Mouse (Mus musculus): ENCODE measurements at regions not wholly inside any gene's neighbourhood (a gene's known extent, or its start where the extent isn't known, plus 50 kb on each side); places are given as distances from the start of the nearest gene placed in this dataset.

DNA sequence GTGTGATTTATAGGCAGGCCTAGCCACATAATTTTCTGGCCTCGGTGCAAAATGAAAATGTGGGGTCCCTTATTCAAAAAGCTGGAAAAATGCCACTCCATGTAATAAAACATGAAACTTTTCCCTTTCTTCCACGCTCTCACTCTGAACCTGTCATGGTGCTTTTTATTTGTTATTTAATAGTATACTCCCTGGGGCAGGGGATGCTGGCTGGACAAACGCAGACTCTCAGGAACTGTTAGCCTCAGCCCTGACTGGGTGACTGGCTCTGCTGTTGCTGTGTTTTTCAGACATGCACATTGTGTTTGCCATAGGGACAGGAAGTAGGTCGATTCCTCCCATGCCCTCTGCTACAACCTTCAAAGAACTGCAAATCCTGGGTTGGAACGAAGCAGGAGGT is 1139.5 kb downstream of the Slc22a22 start:
- no peaks in the 10 kb centered on the region for H3K4me1 ChIP-seq (ENCODE audit: control insufficient read depth, insufficient read depth, insufficient read length, low read length)
- H3K4me3 ChIP-seq (ENCODE audit: insufficient read depth, low read depth, low read length): no peak overlapping the region
- no peak overlapping the region for H3K27ac ChIP-seq (replicated peaks; ENCODE audit: low read depth, low read length)

DNA sequence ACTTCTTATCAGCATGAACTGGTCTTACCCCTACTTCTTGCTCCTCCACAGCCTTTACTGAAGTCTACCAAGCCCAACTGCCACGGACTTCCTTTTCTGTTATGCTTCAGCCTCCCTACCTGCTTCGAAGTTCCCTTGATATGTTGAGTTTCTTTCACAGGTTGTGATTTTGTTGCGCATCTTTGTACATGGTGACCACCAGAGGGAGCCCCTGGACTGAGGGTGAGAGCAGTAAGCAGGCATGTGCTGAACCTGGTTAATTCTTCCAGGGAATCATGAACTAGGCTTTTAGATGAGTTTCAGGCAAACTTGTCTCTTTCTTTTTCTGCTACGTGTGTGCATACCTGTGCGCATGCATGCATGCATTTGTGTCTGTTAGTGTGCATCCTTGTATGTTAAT is 1141.0 kb downstream of the Slc22a22 start:
- Histone ChIP-seq H3K27ac (replicated peaks; ENCODE audit: low read depth, low read length) (no peak overlapping the region), H3K4me1 (ENCODE audit: control insufficient read depth, insufficient read depth, insufficient read length, low read length) (no peaks in the 10 kb centered on the region), H3K4me3 (ENCODE audit: insufficient read depth, low read depth, low read length) (no peak overlapping the region)

DNA sequence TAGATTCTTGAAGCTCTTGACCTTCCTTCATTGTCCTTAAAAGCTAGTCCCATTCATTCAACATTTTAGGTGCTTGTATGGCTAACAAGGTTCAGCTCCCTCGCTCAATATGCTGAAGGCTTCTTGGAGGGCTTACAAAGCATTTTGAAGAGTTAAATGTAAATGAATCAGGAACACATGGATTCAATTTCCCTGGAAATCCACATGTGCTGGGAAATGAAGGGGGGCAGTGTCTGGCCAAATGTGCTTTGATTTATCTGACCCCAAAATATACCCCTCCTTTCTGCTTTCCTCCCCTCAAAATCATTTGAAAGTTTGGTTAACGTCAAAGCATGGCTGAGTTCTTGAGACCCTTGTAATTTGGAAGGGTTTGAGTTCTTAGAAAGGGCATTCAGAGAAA is 1142.4 kb downstream of the Slc22a22 start:
- Histone ChIP-seq H3K27ac (replicated peaks; ENCODE audit: low read depth, low read length) (no peak overlapping the region), H3K4me3 (ENCODE audit: insufficient read depth, low read depth, low read length) (no peak overlapping the region), H3K4me1 (ENCODE audit: control insufficient read depth, insufficient read depth, insufficient read length, low read length) (no peaks in the 10 kb centered on the region)

DNA sequence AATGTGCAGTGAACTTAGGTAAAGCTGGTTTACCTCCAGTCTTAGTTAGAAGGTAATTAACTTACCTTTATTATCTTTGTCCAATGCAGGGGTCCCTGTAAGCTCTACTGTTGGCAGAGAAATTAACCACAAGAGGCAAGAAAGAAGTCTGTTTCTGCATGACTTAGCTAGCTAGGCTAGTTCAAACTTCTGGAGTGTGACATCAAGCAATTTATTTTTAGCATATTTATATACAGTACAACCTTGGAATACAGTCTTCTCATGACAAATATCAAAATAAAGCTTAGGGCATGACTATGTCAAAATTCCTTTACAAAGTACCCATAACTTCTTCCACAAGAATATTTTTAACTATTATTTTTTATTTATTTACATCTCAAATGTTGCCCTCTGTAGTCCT is 1156.9 kb downstream of the Slc22a22 start:
- Histone ChIP-seq H3K4me3 (ENCODE audit: insufficient read depth, low read depth, low read length) (no peak overlapping the region), H3K27ac (replicated peaks; ENCODE audit: low read depth, low read length) (no peak overlapping the region), H3K4me1 (ENCODE audit: control insufficient read depth, insufficient read depth, insufficient read length, low read length) (no peaks in the 10 kb centered on the region)

DNA sequence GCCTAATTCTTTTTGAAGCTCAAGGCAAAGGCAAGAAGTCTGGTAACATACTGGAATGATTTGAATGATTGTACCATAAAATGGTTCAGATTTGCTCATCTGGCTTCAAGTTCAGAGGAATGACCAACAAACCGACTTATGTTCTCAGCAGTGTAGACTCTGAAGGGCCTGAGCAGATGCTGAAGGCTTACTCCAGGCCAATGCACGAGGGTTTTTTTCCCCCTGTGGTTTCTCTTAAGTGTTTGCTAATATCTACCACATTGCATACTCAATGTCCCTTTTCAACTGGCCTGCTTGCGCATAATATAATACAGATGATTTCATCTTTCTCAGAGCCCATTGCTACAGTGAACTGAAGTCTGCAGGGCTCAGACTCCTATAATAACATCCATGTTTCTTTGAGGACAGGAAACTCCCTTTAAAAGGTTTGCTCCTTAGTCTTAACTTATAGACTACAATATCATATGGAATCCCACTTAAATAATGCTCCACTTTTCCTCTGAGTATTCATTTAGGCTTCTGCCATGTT is 1182.5 kb downstream of the Slc22a22 start:
- H3K27ac ChIP-seq (replicated peaks; ENCODE audit: low read depth, low read length): no peak overlapping the region
- no peaks in the 10 kb centered on the region for H3K4me1 ChIP-seq (ENCODE audit: control insufficient read depth, insufficient read depth, insufficient read length, low read length)
- no peak overlapping the region for H3K4me3 ChIP-seq (ENCODE audit: insufficient read depth, low read depth, low read length)

DNA sequence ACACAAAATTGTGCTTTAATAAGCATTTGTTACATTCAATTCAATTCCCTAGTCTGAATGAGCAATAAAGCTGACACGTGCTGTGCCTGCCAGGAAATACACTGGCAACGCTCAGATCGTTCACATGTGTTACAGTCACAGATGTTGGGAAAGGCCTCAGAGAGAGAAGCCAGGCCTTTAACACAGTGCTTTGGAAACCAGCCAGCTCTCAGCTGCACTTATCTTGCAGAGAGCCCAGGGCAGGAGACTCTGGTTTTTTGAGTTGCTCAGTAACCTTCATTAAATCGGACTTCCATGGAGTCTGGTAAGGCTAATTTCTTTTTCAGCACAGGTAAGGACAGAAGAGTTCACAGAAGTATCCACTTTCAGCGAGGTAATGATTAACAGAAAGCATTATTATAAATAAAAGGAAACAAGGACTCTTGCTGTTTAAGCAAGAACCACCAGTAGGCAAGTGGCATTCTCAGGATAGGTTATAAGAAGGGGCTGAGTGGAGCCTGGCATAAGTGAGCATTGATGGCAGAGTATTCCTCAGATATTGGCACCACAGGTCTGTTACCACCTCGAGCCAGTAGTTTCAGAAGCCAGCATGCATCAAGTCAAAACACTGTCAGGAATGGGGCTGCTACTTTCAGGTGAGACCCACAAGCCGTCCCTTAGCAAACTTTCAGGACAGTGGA is 1198.7 kb downstream of the Slc22a22 start:
- H3K4me3 ChIP-seq (ENCODE audit: insufficient read depth, low read depth, low read length): no peak overlapping the region
- no peak overlapping the region for H3K27ac ChIP-seq (replicated peaks; ENCODE audit: low read depth, low read length)

DNA sequence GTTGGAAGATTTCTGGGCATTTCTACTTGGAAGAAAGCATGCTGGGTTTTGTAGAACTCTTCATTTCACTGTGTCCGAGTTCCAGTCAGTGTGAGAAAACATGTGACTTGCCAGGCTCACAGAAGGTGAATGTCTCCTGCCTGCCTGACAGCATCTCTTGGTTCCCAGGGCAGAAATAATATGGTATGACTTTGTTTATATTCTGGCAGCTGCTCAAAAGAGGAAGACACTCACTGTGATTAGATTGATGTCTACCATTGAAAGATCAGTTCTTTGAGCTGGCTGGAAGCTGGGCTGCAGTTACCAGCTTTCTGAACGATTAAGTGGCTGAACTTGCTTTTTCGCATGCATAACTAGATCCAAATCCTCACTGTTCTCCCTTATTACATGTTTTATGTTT is 1199.4 kb downstream of the Slc22a22 start:
- Histone ChIP-seq H3K27ac (replicated peaks; ENCODE audit: low read depth, low read length) (no peak overlapping the region), H3K4me1 (ENCODE audit: control insufficient read depth, insufficient read depth, insufficient read length, low read length) (no peaks in the 10 kb centered on the region), H3K4me3 (ENCODE audit: insufficient read depth, low read depth, low read length) (no peak overlapping the region)

More for the DNA sequence above, 1198.7 kb downstream of the Slc22a22 start:
- no peaks in the 10 kb centered on the region for H3K4me1 ChIP-seq (ENCODE audit: control insufficient read depth, insufficient read depth, insufficient read length, low read length)

DNA sequence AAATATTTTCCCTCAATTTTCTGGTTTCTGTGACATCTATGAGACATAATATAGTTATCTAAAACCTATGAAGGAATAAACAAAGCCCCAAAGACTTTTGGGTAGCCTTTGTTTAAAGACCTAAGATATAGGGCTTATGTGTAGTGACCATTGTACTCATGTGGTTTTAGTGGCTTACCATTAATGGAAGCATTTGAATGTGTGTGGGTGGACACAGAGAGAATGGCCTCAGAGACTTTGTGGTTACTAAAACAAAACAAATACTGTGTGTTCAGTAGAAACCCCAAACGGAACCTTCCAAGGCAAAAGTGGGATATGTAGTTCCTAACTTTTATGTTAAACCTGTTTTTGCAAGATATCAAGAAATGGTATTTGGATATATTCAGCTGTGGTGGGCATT is 1228.7 kb downstream of the Slc22a22 start:
- Histone ChIP-seq H3K4me1 (ENCODE audit: control insufficient read depth, insufficient read depth, insufficient read length, low read length) (no peaks in the 10 kb centered on the region; the same call in 1 of the 2 replicates), H3K27ac (replicated peaks; ENCODE audit: low read depth, low read length) (no peak overlapping the region), H3K4me3 (ENCODE audit: insufficient read depth, low read depth, low read length) (no peak overlapping the region)

DNA sequence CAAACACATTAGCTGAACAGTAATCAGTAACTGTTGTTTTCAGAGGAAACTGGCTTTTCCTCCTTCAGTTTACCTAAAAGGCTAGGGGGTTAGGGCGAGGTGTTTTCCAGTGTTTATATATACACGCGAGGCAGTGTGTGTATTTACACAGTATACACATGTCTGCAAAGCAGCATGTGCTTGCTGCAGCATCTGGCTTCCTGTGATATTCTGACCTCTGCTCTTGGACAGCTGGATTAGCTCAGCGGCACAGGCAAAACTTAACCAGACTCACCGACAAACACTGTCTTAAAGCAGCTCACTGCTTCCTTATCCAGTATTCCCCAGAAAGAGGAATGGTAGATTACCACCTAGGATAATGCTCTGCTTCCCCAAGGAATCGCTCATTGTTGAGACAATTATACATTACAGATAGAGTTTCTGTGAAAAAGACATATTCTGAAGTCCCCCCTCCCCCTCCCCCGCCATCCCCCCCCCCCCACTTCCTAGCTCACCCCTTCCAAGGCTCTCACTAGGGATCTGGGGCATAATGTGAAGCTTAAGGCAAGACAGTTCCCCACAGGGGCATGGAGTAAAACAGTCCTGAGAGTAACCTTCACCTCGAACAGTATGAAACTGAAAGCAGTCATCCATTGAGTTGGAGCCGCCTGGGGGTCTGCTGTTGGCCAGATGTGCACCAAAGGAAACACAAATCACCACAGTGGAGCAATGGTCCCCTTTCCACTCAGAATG is 1233.3 kb downstream of the Slc22a22 start:
- H3K4me3 ChIP-seq (ENCODE audit: insufficient read depth, low read depth, low read length): no peak overlapping the region
- no peaks in the 10 kb centered on the region; the same call in 1 of the 2 replicates for H3K4me1 ChIP-seq (ENCODE audit: control insufficient read depth, insufficient read depth, insufficient read length, low read length)
- no peak overlapping the region for H3K27ac ChIP-seq (replicated peaks; ENCODE audit: low read depth, low read length)

DNA sequence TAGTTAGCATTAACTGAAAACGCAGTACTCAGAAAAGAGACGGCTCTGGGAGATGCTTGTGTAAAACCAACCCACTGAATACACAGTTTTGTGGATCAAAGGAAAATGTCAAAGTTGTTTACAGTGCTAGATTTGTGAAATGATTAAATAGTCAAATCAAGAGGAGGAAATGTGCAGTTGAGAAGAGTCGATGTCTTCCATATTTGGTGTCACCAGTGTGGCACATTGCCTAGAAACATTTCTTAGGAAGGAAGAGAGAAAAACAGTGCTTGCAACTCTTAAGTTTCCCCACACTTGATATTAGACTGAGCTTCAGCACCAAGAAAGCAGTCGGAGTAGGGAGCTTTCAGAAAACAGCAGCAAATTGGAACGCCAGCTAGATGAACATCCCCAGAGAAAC is 1274.9 kb downstream of the Slc22a22 start:
- Histone ChIP-seq H3K4me3 (ENCODE audit: insufficient read depth, low read depth, low read length) (no peak overlapping the region), H3K27ac (replicated peaks; ENCODE audit: low read depth, low read length) (no peak overlapping the region), H3K4me1 (ENCODE audit: control insufficient read depth, insufficient read depth, insufficient read length, low read length) (no peaks in the 10 kb centered on the region)

DNA sequence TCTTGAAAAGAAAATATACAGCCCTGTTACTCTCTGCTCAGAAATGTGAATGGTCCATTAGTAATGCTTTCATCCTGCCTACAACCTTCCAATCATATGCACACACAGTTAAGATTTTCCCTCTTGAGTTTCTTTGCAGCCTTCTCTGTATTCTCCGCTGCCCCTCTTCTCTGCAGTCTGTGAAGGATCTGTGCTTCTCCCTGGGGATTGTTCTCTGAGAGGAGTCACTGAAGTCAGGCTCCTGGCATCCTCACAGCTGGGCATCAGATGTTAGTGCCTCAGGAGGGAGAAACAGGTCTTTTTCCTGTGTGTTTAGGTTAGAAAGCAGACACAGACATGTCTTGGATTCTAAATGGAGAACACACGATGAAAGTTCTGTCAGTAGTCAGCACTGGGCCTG is 1278.1 kb downstream of the Slc22a22 start:
- Histone ChIP-seq H3K4me3 (ENCODE audit: insufficient read depth, low read depth, low read length) (no peak overlapping the region), H3K4me1 (ENCODE audit: control insufficient read depth, insufficient read depth, insufficient read length, low read length) (no peaks in the 10 kb centered on the region), H3K27ac (replicated peaks; ENCODE audit: low read depth, low read length) (no peak overlapping the region)

DNA sequence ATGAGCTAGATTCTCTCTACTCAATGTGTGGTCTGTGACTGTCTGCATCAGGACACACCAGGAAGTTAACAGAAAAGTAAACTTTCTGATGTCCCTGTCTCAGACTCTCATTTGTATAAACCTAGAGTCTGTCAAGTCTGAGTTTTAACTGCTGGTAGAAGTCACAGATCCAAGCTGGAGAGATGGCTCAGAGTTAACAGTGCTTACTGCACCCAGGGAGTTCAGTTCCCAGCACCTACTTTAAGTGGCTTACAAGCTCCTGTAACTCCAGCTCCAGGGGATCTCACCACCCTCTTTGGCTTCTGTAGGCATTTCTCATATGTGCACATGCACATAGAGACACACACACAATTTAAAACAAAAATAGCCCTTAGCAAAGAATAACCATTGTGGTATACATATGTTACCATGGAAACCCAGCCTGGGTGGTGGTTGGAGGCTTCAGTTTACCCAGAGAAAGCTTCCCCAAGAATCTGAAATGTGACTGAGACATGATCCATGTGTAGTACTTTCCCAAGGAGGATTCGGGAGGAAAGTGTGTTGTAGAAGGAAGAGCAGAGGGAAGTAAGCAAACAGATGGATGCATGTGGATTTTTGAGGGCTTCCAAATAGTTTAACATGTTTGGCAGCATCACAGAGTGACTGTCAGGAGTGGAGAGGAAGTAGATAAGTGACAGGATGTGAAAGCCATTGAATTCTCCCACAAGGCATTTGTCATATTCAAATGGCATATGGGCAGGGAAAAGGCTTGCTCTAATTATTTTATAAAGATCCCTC is 1279.8 kb downstream of the Slc22a22 start:
- Histone ChIP-seq H3K4me1 (ENCODE audit: control insufficient read depth, insufficient read depth, insufficient read length, low read length) (no peaks in the 10 kb centered on the region), H3K4me3 (ENCODE audit: insufficient read depth, low read depth, low read length) (no peak overlapping the region), H3K27ac (replicated peaks; ENCODE audit: low read depth, low read length) (no peak overlapping the region)

DNA sequence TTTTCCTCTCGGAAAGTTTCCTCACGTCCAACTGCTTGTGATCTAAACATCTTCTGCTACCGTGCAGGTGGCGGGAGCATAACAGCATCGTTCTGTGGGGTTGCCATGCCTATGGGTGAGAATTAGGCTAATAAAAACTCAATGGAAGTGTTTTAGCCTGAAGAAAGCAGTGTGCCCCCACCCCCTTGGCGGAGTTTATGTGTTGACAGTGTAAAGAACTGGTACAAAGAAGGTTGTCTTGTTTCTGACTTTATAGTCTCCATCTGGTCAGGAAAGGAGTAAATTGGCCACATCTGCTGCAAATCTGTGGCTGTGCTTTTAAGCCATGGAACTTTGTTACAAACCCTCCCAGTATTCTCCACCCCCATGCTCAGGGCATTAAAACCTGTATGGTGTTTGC is 1311.2 kb downstream of the Slc22a22 start:
- Histone ChIP-seq H3K4me1 (ENCODE audit: control insufficient read depth, insufficient read depth, insufficient read length, low read length) (no peaks in the 10 kb centered on the region), H3K27ac (replicated peaks; ENCODE audit: low read depth, low read length) (no peak overlapping the region), H3K4me3 (ENCODE audit: insufficient read depth, low read depth, low read length) (no peak overlapping the region)

DNA sequence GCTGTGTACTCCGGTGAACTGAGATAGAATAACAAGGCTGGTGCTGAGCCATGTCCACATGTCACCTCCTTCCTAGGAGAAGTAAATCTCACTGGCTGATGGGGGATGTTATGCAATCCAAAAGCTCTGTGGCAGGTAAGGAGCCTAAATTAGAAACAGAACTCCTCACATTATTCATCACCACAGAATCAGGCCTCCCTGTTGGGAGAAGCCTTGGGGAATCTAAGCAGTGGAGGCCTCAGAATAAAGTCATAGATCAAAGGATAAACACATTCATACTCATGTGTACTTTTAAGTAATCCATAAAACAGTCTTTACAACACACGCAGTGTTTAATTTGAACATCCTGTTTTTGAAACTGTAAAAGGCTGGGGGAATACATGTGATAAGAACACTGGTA is 1318.7 kb downstream of the Slc22a22 start:
- Histone ChIP-seq H3K4me1 (ENCODE audit: control insufficient read depth, insufficient read depth, insufficient read length, low read length) (no peaks in the 10 kb centered on the region), H3K27ac (replicated peaks; ENCODE audit: low read depth, low read length) (no peak overlapping the region), H3K4me3 (ENCODE audit: insufficient read depth, low read depth, low read length) (no peak overlapping the region)

DNA sequence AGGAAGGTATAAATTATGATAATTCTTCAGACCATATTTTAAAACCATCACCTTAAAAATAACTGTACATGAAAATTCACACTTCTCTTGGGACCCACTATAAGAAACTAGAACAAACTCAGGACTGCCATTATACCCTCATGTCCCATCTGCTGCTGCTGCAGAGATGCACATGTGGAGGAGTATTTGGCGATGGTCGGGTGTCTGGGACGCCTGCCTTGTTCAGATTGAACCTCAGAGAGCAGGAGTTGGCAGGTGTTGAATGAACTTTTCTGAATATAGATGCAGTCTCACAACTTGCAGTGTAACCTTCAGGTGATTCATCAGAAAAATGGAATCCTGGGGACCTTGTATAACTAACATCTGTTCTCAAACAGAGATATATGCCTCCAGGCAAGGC is 1338.0 kb downstream of the Slc22a22 start:
- Histone ChIP-seq H3K27ac (replicated peaks; ENCODE audit: low read depth, low read length) (no peak overlapping the region), H3K4me1 (ENCODE audit: control insufficient read depth, insufficient read depth, insufficient read length, low read length) (no peaks in the 10 kb centered on the region), H3K4me3 (ENCODE audit: insufficient read depth, low read depth, low read length) (no peak overlapping the region)

Measured in brown adipose tissue, adult 24 weeks (tissue).